Mouse (Mus musculus) lung, postnatal 0 days (tissue): Measurements from ENCODE around the gene Car8.

ENCODE experiments used
- CTCF ChIP-seq: IDR thresholded peaks from 2 replicates; pipeline ENCODE4 v1.5.1; 2016; ENCODE audit warnings: antibody characterized with exemption, mild to moderate bottlenecking
- EP300 ChIP-seq: IDR thresholded peaks from 2 replicates; pipeline ENCODE4 v1.6.1; 2016; ENCODE audit warnings: antibody characterized with exemption, mild to moderate bottlenecking, control low read depth

DNA sequence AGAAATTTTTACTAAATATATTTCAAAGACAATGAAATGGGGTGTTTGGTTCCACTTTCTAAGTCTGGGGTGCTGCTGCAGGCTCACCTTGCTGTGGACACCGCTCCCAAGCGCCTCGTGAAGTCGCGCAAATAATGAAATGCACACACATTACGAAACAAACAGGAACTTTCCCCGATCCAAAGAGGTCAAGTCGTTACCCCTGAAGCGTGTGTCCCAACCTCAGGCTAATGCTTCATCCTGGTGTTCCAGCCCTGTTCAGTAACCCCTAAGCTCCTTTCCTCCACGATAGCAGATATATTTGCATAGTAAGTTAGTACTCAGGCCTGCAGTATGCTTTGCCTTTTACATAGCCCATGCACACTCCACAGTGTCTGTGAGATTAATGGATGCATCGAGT, 858 bp upstream of the Car8 start:
- no peak for TF ChIP-seq CTCF
- TF ChIP-seq EP300 = no peak
